Mouse (Mus musculus): ENCODE measurements around the gene Heatr1.

DNA sequence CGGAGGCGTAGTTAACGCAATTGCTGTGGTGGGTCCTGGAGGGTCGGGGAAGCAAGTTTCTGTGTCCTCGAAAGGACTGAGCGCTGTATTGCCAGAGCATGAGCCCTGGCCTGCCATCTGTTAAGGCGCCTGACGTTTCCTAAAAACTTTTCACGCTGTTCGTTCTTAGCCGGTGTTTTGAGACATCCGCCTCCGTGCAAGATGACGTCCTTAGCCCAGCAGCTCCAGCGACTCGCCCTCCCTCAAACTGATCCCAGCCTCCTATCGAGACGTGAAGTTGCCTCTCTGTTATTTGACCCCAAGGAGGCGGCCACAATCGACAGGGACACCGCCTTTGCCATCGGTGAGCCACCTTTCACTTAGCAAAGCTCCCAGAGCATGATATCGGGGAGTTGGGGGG is 744 bp downstream of the Heatr1 start:
- TF ChIP-seq EP300 (IDR thresholded peaks at IDR 0.05; ENCODE audit: low read depth) (no peak), CTCF (IDR thresholded peaks at IDR 0.05; ENCODE audit: low read depth) (no peak)

Data from liver, postnatal 0 days (tissue).